Mouse (Mus musculus): ENCODE measurements at regions not wholly inside any gene's neighbourhood (a gene's known extent, or its start where the extent isn't known, plus 50 kb on each side); places are given as distances from the start of the nearest gene placed in this dataset.

DNA sequence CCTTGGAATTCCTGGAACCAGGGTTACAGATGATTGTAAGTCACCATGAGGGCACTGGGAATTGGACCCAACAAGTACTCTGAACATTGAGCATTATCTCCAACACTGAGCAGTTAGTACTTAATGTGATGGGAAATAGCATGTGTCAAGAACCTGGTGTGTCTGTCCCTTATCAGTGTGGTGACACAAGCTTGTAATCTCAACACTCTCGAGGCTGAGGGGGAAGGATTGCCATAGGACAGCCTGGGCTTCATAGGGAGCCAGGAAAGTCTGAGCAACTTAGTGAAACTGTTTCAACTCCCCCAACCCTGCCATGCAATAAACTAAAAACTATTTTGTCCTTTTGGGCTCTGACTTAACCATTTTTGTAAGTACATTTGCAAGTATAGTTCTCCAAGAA is 100.0 kb downstream of the Wdr20rt start:
- WGBS = 78% methylated on average over 1 of the region's 1 CpGs

DNA sequence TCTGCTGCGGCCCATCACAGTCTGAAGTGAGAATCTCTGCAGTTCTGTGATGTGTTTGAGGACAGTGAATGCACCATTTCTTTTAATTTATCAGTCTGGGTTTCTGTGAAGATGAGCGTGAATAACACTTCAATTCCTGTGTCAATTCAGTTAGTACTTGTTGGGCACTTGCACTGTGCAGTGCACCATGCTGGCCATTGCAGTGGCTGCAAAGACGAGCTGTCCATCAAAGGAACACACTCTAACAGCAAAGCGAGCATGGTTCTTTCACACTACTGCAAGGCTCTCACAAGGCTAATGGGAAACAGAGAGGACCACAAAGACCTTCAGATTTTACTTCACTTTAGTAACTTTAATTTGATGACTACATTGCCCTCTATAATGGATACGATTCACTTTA is 103.2 kb downstream of the Wdr20rt start:
- no peaks in the 10 kb centered on the region for H3K27me3 ChIP-seq (replicated peaks; ENCODE audit: control insufficient read depth, insufficient read depth, low read length)
- H3K4me3 ChIP-seq (ENCODE audit: low read length) = no peak overlapping the region
- no peaks in the 10 kb centered on the region for H3K4me1 ChIP-seq (ENCODE audit: control insufficient read depth, insufficient read depth, low read depth, low read length)
- ATAC-seq = no peak
- no peaks in the 10 kb centered on the region for H3K9me3 ChIP-seq (ENCODE audit: control insufficient read depth, low read length)
- WGBS = 79% methylated on average over 5 of the region's 5 CpGs
- H3K9ac ChIP-seq (ENCODE audit: low read depth, low read length) = no peak overlapping the region
- no peak overlapping the region for H3K27ac ChIP-seq (ENCODE audit: low read depth, low read length)
- H3K36me3 ChIP-seq (ENCODE audit: control insufficient read depth, insufficient read depth, low read length) = no peaks in the 10 kb centered on the region
- no peak overlapping the region for H3K4me2 ChIP-seq (ENCODE audit: low read length)

More for the DNA sequence above, 100.0 kb downstream of the Wdr20rt start:
- no peak for ATAC-seq
- no peak overlapping the region for H3K4me3 ChIP-seq (ENCODE audit: low read length)
- no peak overlapping the region for H3K27ac ChIP-seq (ENCODE audit: low read depth, low read length)
- H3K4me1 ChIP-seq (ENCODE audit: control insufficient read depth, insufficient read depth, low read depth, low read length) = no peaks in the 10 kb centered on the region
- H3K9me3 ChIP-seq (ENCODE audit: control insufficient read depth, low read length) = no peaks in the 10 kb centered on the region
- H3K27me3 ChIP-seq (replicated peaks; ENCODE audit: control insufficient read depth, insufficient read depth, low read length) = no peaks in the 10 kb centered on the region
- no peak overlapping the region for H3K4me2 ChIP-seq (ENCODE audit: low read length)
- H3K36me3 ChIP-seq (ENCODE audit: control insufficient read depth, insufficient read depth, low read length) = no peaks in the 10 kb centered on the region
- H3K9ac ChIP-seq (ENCODE audit: low read depth, low read length) = no peak overlapping the region

DNA sequence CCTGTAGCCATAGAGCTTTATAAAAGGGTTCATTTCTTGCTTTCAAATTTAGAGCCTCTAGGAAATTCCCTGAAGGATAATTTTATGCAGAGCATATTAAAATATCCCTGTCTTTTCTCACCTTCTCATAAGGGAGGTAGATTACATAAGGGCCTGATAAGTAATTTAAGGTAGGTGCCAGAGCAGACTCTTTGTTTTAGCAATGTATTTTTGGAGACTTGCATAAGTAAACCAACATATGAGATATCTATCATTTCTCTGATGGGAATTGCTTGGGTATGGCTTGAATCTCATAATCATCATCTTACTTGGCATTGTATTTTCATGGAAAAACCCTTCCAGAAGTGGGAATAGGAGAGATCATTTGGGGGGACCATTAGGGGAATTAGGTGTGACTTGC is 104.4 kb downstream of the Wdr20rt start:
- Histone ChIP-seq H3K27me3 (replicated peaks; ENCODE audit: control insufficient read depth, insufficient read depth, low read length) (no peaks in the 10 kb centered on the region), H3K4me2 (ENCODE audit: low read length) (no peak overlapping the region), H3K4me3 (ENCODE audit: low read length) (no peak overlapping the region), H3K9ac (ENCODE audit: low read depth, low read length) (no peak overlapping the region), H3K27ac (ENCODE audit: low read depth, low read length) (no peak overlapping the region), H3K9me3 (ENCODE audit: control insufficient read depth, low read length) (no peaks in the 10 kb centered on the region), H3K4me1 (ENCODE audit: control insufficient read depth, insufficient read depth, low read depth, low read length) (no peaks in the 10 kb centered on the region), H3K36me3 (ENCODE audit: control insufficient read depth, insufficient read depth, low read length) (no peaks in the 10 kb centered on the region)
- ATAC-seq = no peak

GRCm38 (mm10) chr12:65340009-65340408 is 114.7 kb downstream of the Wdr20rt start:
- Histone ChIP-seq H3K27me3 (replicated peaks; ENCODE audit: control insufficient read depth, insufficient read depth, low read length) (no peaks in the 10 kb centered on the region), H3K4me2 (ENCODE audit: low read length) (no peak overlapping the region), H3K4me3 (ENCODE audit: low read length) (no peak overlapping the region), H3K4me1 (ENCODE audit: control insufficient read depth, insufficient read depth, low read depth, low read length) (no peaks in the 10 kb centered on the region), H3K36me3 (ENCODE audit: control insufficient read depth, insufficient read depth, low read length) (no peaks in the 10 kb centered on the region), H3K9ac (ENCODE audit: low read depth, low read length) (no peak overlapping the region), H3K9me3 (ENCODE audit: control insufficient read depth, low read length) (no peaks in the 10 kb centered on the region), H3K27ac (ENCODE audit: low read depth, low read length) (no peak overlapping the region)
- no peak for ATAC-seq
- 49% methylated on average over 2 of the region's 2 CpGs for WGBS

GRCm38 (mm10) chr12:65347251-65347650 is 121.9 kb downstream of the Wdr20rt start:
- no peaks in the 10 kb centered on the region for H3K9me3 ChIP-seq (ENCODE audit: control insufficient read depth, low read length)

GRCm38 (mm10) chr12:65349535-65349934 is 124.2 kb downstream of the Wdr20rt start:
- Histone ChIP-seq H3K27ac (ENCODE audit: low read depth, low read length) (no peak overlapping the region), H3K27me3 (replicated peaks; ENCODE audit: control insufficient read depth, insufficient read depth, low read length) (no peaks in the 10 kb centered on the region), H3K36me3 (ENCODE audit: control insufficient read depth, insufficient read depth, low read length) (no peaks in the 10 kb centered on the region), H3K4me2 (ENCODE audit: low read length) (no peak overlapping the region), H3K9me3 (ENCODE audit: control insufficient read depth, low read length) (no peaks in the 10 kb centered on the region), H3K4me1 (ENCODE audit: control insufficient read depth, insufficient read depth, low read depth, low read length) (no peaks in the 10 kb centered on the region), H3K4me3 (ENCODE audit: low read length) (no peak overlapping the region), H3K9ac (ENCODE audit: low read depth, low read length) (no peak overlapping the region)
- ATAC-seq = no peak
- WGBS = 72% methylated on average over 4 of the region's 4 CpGs

More at GRCm38 (mm10) chr12:65347251-65347650, 121.9 kb downstream of the Wdr20rt start:
- Histone ChIP-seq H3K4me3 (ENCODE audit: low read length) (no peak overlapping the region), H3K4me2 (ENCODE audit: low read length) (no peak overlapping the region), H3K27me3 (replicated peaks; ENCODE audit: control insufficient read depth, insufficient read depth, low read length) (no peaks in the 10 kb centered on the region), H3K9ac (ENCODE audit: low read depth, low read length) (no peak overlapping the region), H3K27ac (ENCODE audit: low read depth, low read length) (no peak overlapping the region), H3K4me1 (ENCODE audit: control insufficient read depth, insufficient read depth, low read depth, low read length) (no peaks in the 10 kb centered on the region), H3K36me3 (ENCODE audit: control insufficient read depth, insufficient read depth, low read length) (no peaks in the 10 kb centered on the region)
- WGBS = 63% methylated on average over 1 of the region's 1 CpGs
- no peak for ATAC-seq

GRCm38 (mm10) chr12:65364179-65364578 is 138.9 kb downstream of the Wdr20rt start:
- H3K4me2 ChIP-seq (ENCODE audit: low read length) = no peak overlapping the region
- H3K36me3 ChIP-seq (ENCODE audit: control insufficient read depth, insufficient read depth, low read length) = no peaks in the 10 kb centered on the region
- no peak overlapping the region for H3K9ac ChIP-seq (ENCODE audit: low read depth, low read length)
- no peak overlapping the region for H3K27ac ChIP-seq (ENCODE audit: low read depth, low read length)
- no peak overlapping the region for H3K4me3 ChIP-seq (ENCODE audit: low read length)
- no peaks in the 10 kb centered on the region for H3K9me3 ChIP-seq (ENCODE audit: control insufficient read depth, low read length)
- WGBS = 65% methylated on average over 4 of the region's 4 CpGs
- no peak for ATAC-seq
- no peaks in the 10 kb centered on the region for H3K27me3 ChIP-seq (replicated peaks; ENCODE audit: control insufficient read depth, insufficient read depth, low read length)
- no peaks in the 10 kb centered on the region for H3K4me1 ChIP-seq (ENCODE audit: control insufficient read depth, insufficient read depth, low read depth, low read length)

- 56% methylated on average over 4 of the region's 4 CpGs for WGBS
- Histone ChIP-seq H3K27ac (ENCODE audit: low read depth, low read length) (no peak overlapping the region), H3K4me2 (ENCODE audit: low read length) (no peak overlapping the region)
These were observed 142.0 kb downstream of the Wdr20rt start for GRCm38 (mm10) chr12:65367334-65367733.

GRCm38 (mm10) chr12:65367866-65368419 is 142.6 kb downstream of the Wdr20rt start:
- no peak for ATAC-seq
- no peak overlapping the region for H3K4me2 ChIP-seq (ENCODE audit: low read length)
- no peaks in the 10 kb centered on the region for H3K9me3 ChIP-seq (ENCODE audit: control insufficient read depth, low read length)
- H3K9ac ChIP-seq (ENCODE audit: low read depth, low read length) = no peak overlapping the region
- H3K4me3 ChIP-seq (ENCODE audit: low read length) = no peak overlapping the region
- H3K27ac ChIP-seq (ENCODE audit: low read depth, low read length) = no peak overlapping the region
- H3K36me3 ChIP-seq (ENCODE audit: control insufficient read depth, insufficient read depth, low read length) = no peaks in the 10 kb centered on the region
- no peaks in the 10 kb centered on the region for H3K4me1 ChIP-seq (ENCODE audit: control insufficient read depth, insufficient read depth, low read depth, low read length)
- H3K27me3 ChIP-seq (replicated peaks; ENCODE audit: control insufficient read depth, insufficient read depth, low read length) = no peaks in the 10 kb centered on the region
- WGBS = 78% methylated on average over 1 of the region's 1 CpGs

More at GRCm38 (mm10) chr12:65367334-65367733, 142.0 kb downstream of the Wdr20rt start:
- Histone ChIP-seq H3K4me1 (ENCODE audit: control insufficient read depth, insufficient read depth, low read depth, low read length) (no peaks in the 10 kb centered on the region), H3K36me3 (ENCODE audit: control insufficient read depth, insufficient read depth, low read length) (no peaks in the 10 kb centered on the region), H3K4me3 (ENCODE audit: low read length) (no peak overlapping the region), H3K27me3 (replicated peaks; ENCODE audit: control insufficient read depth, insufficient read depth, low read length) (no peaks in the 10 kb centered on the region), H3K9ac (ENCODE audit: low read depth, low read length) (no peak overlapping the region), H3K9me3 (ENCODE audit: control insufficient read depth, low read length) (no peaks in the 10 kb centered on the region)
- no peak for ATAC-seq

DNA sequence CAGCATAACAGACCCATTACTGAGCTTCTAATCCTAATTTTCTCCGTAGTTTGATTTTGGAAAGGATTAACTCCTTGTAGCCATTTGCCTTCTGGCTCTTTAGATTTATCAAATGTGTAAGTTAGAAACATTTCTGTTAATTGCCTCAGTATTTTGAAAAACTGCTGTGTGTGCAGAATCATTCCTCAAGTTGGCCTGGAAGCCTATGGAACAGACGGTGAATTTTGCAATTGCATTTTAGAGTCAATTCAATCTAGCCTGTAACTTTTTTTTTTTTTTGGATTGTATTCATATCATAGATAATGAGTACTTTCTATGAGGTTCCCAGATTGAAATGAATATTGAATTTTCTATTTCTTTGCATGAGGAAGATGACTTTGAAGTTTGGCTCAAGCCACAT is 146.3 kb downstream of the Wdr20rt start:
- WGBS = 87% methylated on average over 2 of the region's 2 CpGs
- no peaks in the 10 kb centered on the region for H3K4me1 ChIP-seq (ENCODE audit: control insufficient read depth, insufficient read depth, low read depth, low read length)
- no peak for ATAC-seq

More for the DNA sequence above, 146.3 kb downstream of the Wdr20rt start:
- Histone ChIP-seq H3K4me2 (ENCODE audit: low read length) (no peak overlapping the region), H3K27ac (ENCODE audit: low read depth, low read length) (no peak overlapping the region), H3K36me3 (ENCODE audit: control insufficient read depth, insufficient read depth, low read length) (no peaks in the 10 kb centered on the region), H3K27me3 (replicated peaks; ENCODE audit: control insufficient read depth, insufficient read depth, low read length) (no peaks in the 10 kb centered on the region), H3K9me3 (ENCODE audit: control insufficient read depth, low read length) (no peaks in the 10 kb centered on the region), H3K9ac (ENCODE audit: low read depth, low read length) (no peak overlapping the region), H3K4me3 (ENCODE audit: low read length) (no peak overlapping the region)
